Mouse (Mus musculus): ENCODE results near the gene Ednra.

DNA sequence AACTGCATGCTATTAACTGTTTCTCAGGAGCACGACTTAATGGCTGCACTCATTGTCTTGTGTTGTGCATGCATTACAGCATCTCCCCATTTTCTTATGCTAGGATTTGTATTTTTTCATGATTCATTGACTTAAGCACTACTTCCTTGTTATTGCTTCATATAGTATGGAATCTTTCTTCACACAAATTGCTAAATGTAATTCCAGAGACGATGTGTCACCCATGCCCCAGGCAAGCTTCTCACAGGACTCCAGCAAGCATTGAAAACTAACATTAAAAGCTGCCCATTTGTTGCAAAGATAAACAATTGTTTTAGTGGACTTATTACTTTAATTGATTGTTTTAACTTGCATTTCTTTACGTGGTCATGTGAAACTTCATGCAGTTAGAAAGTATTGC is 38.7 kb upstream of the Ednra start:
- TF ChIP-seq POLR2A (IDR thresholded peaks at IDR 0.05; ENCODE audit: insufficient read depth, low read depth, low read length) (no peak), CTCF (IDR thresholded peaks at IDR 0.05) (no peak)

All from heart, adult 2 months (tissue).